Mouse (Mus musculus): Measurements from ENCODE around the gene Stx8.

The Stx8 gene

DNA sequence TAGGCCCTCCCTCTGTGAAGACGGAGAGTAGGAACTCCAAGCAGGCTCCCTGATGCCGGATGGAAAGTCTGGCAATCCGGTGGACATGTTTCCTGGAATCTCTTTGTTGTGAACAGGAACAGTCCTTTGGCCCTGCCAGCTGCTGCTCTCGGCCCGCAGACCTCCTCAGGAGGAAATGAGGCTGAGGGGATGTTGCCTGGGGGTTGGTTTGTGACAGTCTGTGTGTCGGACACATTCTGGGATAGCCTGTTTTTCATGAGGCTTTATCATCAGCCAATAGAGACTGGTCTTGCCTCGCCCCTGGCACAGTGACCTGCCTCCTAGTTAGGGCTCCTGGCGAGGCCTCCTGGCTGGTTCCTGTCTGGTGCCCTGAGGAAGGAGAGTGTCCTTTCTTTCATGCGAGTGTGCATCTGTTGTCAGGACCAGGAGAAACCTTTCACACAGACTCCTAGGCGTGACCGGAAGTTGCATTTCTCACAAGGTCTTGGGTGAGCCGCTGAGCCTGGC is 222.8 kb downstream of the Stx8 start:
- in situ Hi-C loops (cut with MboI; ENCODE audit: unreplicated experiment in 2 of 2) = no loop called here

GRCm38 (mm10) chr11:68190849-68191248 is 224.9 kb downstream of the Stx8 start:
- in situ Hi-C loops (cut with MboI; ENCODE audit: unreplicated experiment in 2 of 2) = no loop called here

- in situ Hi-C loops (cut with MboI; ENCODE audit: unreplicated experiment in 2 of 2) = no loop called here
Measured at GRCm38 (mm10) chr11:68195168-68195567, 229.2 kb downstream of the Stx8 start.

GRCm38 (mm10) chr11:68195693-68196176 is 229.7 kb downstream of the Stx8 start:
- in situ Hi-C loops (cut with MboI; ENCODE audit: unreplicated experiment in 2 of 2) = no loop called here

DNA sequence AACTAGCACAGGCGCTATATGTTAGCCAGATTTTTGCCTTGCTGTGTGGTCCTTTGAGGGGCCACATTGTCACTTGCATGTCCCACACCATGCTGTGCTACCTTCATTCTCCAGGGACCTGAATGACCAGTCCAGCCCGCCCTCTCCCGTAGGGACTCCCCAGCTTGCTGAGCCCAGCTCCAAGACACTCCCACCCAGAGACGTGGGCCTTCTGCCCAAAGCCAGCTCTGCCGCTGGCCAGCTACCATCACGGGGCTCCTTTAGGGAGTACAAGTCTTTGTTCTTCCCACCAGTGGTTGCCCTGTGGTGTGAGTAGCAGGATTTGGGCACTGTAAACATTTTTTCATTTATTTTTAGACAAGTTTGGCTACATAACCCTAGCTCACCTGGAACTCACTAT is 230.6 kb downstream of the Stx8 start:
- in situ Hi-C loops (cut with MboI; ENCODE audit: unreplicated experiment in 2 of 2) = no loop called here

DNA sequence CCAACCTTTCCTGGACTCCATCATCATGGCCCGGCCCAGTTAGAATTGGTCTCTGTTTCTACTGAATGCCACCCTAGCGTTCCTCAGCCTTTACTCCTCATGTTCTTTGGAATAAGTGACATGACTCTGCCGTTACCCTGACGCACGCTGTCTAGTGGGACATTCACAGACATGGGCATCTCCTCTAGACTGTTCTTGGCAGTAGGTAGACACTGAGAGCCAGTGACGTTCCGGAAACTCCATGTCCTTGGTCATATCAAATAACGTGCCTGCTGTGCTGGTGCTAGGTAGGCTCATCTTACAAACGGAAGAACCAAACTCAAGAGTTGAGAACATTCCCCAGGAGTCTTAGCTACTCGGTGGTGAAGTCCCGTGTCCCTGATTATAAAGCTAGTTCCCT is 231.5 kb downstream of the Stx8 start:
- in situ Hi-C loops (cut with MboI; ENCODE audit: unreplicated experiment in 2 of 2) = no loop called here

GRCm38 (mm10) chr11:68198696-68199095 is 232.7 kb downstream of the Stx8 start:
- in situ Hi-C loops (cut with MboI; ENCODE audit: unreplicated experiment in 2 of 2) = no loop called here

DNA sequence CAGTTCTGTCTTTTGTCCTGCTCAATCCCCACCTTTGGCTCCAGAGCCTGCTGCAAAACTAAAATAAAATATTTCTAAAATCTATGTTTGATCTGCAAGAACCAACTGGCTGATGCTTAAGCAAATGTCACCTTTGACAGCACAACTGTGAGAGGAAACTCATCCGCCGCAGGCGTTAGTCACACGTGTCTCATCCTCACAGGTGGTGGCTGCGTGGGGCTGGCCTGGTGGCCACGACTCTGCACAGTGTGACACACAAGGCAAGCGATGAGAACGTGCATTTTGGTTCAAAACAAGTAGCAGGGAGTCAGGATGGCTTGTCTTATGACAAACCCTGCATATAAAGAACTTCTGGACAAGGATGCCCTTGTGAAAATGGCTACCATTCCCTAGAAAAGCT is 233.1 kb downstream of the Stx8 start:
- in situ Hi-C loops (cut with MboI; ENCODE audit: unreplicated experiment in 2 of 2) = no loop called here

- in situ Hi-C loops (cut with MboI; ENCODE audit: unreplicated experiment in 2 of 2) = loop anchor here in 1 of 2 experiments (5.0 kb wide), 1 partner anchor 188 kb away; no protein-coding TSS in a partner anchor
Measured at GRCm38 (mm10) chr11:68199801-68200423, 233.9 kb downstream of the Stx8 start.

DNA sequence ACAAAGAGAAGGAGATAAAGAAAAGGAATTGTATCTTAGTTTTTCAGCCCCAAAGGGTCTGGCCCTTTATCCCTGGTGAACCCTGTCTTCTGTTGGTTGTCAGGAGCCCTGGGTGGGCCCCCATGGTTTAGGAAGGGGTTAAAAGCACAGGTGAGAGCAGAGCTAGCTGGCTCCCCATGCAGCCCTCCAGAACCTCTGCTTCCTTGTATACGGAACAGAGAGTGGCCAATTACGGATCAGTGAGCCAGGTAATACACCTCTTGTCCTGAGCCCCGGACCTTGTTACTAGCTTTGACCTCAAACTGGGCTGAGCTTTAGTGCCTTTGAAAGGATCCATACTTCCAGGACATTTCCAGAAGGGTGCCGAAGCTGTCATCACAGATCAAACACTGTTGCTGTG is 234.5 kb downstream of the Stx8 start:
- in situ Hi-C loops (cut with MboI; ENCODE audit: unreplicated experiment in 2 of 2) = loop anchor here in 1 of 2 experiments (5.0 kb wide), 1 partner anchor 188 kb away; no protein-coding TSS in a partner anchor

DNA sequence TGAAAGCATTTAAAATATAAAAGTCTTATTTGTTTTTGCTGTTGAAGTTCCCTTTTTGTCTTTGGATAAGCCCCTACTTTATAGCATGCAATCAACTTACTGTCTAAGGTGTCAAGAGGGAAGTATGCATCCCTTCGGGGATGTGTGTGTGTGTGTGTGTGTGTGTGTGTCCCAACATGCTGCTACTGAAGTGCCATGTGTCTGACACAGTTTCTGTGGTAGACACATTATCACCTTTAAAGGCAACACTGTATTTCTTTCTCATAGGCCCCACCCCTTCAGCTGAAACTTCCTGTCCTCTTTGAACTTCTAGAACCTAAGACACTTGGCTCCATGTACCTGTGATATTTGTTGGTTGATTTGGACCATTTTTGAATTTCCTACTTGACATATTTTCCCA is 235.1 kb downstream of the Stx8 start:
- in situ Hi-C loops (cut with MboI; ENCODE audit: unreplicated experiment in 2 of 2) = loop anchor here in 1 of 2 experiments (5.0 kb wide), 1 partner anchor 189 kb away; no protein-coding TSS in a partner anchor

DNA sequence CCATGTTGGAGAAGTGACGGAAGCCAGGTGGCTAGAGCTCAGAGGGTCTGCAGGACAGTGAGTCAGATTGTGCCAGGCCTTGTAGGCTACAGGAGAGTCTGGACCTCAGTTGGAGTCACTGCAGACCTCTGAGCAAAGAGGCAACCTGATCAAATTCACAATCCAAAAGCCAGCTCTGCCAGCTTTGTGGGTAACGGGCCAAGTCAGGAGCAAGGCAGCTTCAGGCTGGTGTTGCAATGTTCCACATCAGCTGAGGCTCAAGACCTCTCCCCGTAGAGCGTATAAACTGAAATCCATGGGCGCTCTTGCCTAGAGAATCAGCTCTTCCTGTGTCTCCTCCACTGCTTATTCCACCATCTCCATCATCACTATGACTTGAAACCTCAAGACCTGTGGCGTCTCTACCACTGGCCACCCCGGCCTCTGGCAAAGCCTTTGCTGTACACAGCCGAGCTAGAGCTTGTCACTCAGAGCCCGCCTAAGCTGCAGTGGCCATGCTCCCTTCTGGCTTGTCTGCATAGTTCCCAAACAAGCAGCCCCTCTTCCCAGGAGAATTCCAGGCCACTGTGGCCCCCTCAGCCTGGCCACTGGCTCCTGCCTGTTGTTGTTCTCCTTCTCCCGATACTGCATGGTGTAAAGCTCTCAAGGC is 235.9 kb downstream of the Stx8 start:
- in situ Hi-C loops (cut with MboI; ENCODE audit: unreplicated experiment in 2 of 2) = loop anchor here in 1 of 2 experiments (5.0 kb wide), 1 partner anchor 190 kb away; no protein-coding TSS in a partner anchor

GRCm38 (mm10) chr11:68202561-68202960 is 236.6 kb downstream of the Stx8 start:
- in situ Hi-C loops (cut with MboI; ENCODE audit: unreplicated experiment in 2 of 2) = loop anchor here in 1 of 2 experiments (5.0 kb wide), 1 partner anchor 190 kb away; no protein-coding TSS in a partner anchor

DNA sequence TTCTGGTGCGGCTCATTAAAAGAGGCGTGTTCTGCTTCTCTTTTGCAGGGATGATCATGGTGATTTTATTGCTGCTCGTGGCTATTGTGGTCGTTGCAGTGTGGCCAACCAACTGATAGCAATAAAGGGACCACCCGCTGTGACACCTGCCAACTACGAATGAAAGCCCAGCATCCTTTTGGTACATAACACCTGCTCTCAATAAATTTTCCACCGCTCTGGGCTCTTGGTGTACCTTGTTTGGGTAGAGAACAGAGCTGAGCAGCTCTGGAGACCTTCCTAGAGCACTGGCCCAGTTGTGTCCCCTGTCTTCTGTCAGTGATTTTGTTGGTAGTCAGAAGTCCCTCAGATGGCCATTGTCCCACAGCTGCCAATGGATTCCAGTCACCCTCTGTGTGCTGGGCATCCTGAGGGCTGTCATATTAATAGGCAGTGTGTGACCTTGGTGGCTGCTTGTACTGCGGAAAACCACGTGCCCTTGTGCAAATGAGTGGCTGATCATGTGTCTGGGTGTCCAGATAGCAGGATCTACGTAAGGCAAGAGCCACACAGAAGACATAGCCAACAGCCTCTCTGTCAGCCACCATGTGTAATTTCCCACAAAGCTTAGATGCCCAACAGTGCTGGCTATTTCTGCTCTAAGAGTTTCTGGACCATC is 237.8 kb downstream of the Stx8 start:
- in situ Hi-C loops (cut with MboI; ENCODE audit: unreplicated experiment in 2 of 2) = loop anchor here in 1 of 2 experiments (5.0 kb wide), 1 partner anchor 191 kb away; no protein-coding TSS in a partner anchor

- in situ Hi-C loops (cut with MboI; ENCODE audit: unreplicated experiment in 2 of 2) = loop anchor here in 1 of 2 experiments (5.0 kb wide), 1 partner anchor 192 kb away; no protein-coding TSS in a partner anchor
Measured at GRCm38 (mm10) chr11:68204407-68204806, 238.4 kb downstream of the Stx8 start.

DNA sequence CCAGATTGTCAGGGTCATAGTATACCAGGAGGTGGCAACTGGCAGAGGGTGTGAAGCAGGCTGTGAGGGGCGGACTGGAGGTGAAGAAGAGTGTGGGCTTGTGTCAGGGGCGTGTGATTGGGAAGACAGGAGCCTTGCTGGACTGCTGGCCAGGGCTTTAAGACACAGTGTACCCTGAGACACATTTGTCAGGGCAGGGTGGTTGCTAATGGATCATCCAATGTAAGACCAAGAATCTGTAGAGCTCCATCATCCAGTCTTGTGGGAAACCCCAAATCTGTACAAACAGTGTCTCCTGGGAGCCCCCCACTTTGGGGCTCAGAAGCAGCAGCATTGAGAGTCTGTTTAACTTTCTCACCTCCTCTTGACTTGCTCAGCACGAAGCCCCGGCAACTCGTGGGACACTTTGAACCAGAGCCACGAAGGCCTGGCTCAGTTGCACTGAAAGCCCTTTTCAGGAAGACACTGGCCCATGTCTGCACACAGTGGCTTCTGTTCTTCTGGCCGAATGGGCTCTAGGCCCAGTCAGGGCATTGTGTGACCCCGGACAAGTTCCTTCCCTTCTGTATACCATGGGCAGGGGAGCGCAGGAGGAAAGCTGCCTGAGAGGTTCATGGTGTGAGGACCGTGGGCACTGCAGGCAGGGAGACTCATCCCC is 239.7 kb downstream of the Stx8 start:
- in situ Hi-C loops (cut with MboI; ENCODE audit: unreplicated experiment in 2 of 2) = no loop called here

DNA sequence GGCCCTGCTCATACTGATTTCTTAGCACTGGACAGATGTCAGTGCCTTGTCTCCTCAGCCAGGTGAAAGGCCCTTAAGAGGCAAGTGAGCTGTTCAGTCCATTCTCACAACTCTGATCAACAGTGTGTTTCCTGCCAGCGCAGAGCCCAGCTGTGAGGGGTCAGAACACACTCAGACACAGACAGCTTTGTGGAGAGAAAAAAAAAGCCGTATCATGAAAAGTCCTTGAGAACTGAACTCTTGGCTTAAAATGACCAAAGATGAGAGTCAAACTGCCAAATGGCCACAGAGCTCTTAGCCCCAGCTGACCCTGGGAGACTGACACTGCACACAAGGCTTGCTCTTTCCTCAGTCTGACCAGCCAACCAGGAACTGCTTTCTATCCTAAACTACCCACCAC is 242.0 kb downstream of the Stx8 start:
- in situ Hi-C loops (cut with MboI; ENCODE audit: unreplicated experiment in 2 of 2) = no loop called here

GRCm38 (mm10) chr11:68208582-68208981 is 242.6 kb downstream of the Stx8 start:
- in situ Hi-C loops (cut with MboI; ENCODE audit: unreplicated experiment in 2 of 2) = no loop called here

GRCm38 (mm10) chr11:68209506-68209905 is 243.5 kb downstream of the Stx8 start:
- in situ Hi-C loops (cut with MboI; ENCODE audit: unreplicated experiment in 2 of 2) = no loop called here

DNA sequence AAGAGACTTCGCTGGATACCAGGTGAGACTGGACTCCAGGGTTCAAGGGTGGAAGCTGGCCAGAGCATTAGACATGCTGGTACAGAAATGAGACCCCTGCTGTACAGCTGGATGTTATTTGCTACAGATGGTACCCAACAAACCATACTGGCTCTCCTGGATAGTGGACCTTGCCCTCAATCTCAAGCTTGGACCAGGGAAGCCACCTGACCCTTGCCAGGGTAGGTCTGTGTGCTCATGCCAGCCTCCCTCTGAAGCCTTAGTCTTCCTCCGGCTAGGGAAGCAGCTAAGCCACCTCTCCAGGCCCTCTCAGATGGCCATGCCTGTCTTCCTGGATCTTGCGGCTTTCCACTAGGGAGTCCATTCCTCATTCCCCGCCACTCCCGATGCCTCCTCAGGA is 244.7 kb downstream of the Stx8 start:
- in situ Hi-C loops (cut with MboI; ENCODE audit: unreplicated experiment in 2 of 2) = loop anchor here in 1 of 2 experiments (10.0 kb wide), 1 partner anchor 194 kb away; the partner anchor contains the start of gene Ntn1

All from v-Abl transformed pro-B cells (cell line).